Mouse (Mus musculus) liver, adult 2 months (tissue): ENCODE results near the gene Hnrnph3.

ENCODE experiments used
- CTCF ChIP-seq: fragments of 200-500 bp; IDR thresholded peaks from 2 replicates; pipeline ENCODE4 v1.5.1; 2011; ENCODE audit warnings: low read depth, low read length, control low read depth
- POLR2A ChIP-seq: fragments of 200-500 bp; IDR thresholded peaks from 2 replicates; pipeline ENCODE4 v1.6.1; 2011; ENCODE audit warnings: low read length, control low read depth; ENCODE audit not compliant: insufficient read depth; ENCODE audit errors: extremely low read depth

GRCm38 (mm10) chr10:63022541-63023120, 1.4 kb downstream of the Hnrnph3 start:
- no peak for TF ChIP-seq CTCF
- TF ChIP-seq POLR2A, result no peak
